Mouse (Mus musculus) forebrain, postnatal 0 days (tissue): Measurements from ENCODE around the gene Irak1. TPM values are rescaled to one million over a fixed set of nuclear protein-coding genes. Genes with fewer than 3 reads are reported as not detected.

Experiments used
- ATAC-seq: fragments of 200-750 bp; cut with Nextera tagmentation; 2 replicates; pipeline ENCODE4 v1.8.0; 2017; ENCODE audit warnings: mild to moderate bottlenecking, moderate library complexity
- DNase-seq: peaks from one replicate; pipeline ENCODE4 v3.0.0-alpha.2; 2015
- H3K27ac ChIP-seq: fragments of 300-500 bp; sonication (generic); 2 replicates; pipeline ENCODE4 v1.5.1; 2014; ENCODE audit warnings: low read depth, mild to moderate bottlenecking, antibody characterized with exemption, low read length, moderate library complexity, mixed read lengths
- H3K27me3 ChIP-seq: fragments of 300-500 bp; sonication (generic); 2 replicates; pipeline ENCODE4 v1.6.1; 2014; ENCODE audit warnings: mild to moderate bottlenecking, low read length, mixed read lengths; ENCODE audit not compliant: insufficient read depth
- H3K36me3 ChIP-seq: fragments of 300-500 bp; sonication (generic); 2 replicates; pipeline ENCODE4 v1.6.1; 2014; ENCODE audit warnings: mild to moderate bottlenecking, moderate library complexity; ENCODE audit not compliant: insufficient read depth
- H3K4me1 ChIP-seq: fragments of 300-500 bp; sonication (generic); 2 replicates; pipeline ENCODE4 v1.6.1; 2014; ENCODE audit warnings: antibody characterized with exemption; ENCODE audit not compliant: insufficient read depth
- H3K4me2 ChIP-seq: fragments of 300-500 bp; sonication (generic); 2 replicates; pipeline ENCODE4 v1.6.1; 2014; ENCODE audit warnings: low read depth, mild to moderate bottlenecking, moderate library complexity
- H3K4me3 ChIP-seq: fragments of 300-500 bp; sonication (generic); 2 replicates; pipeline ENCODE4 v1.5.1; 2014; ENCODE audit warnings: low read depth, low read length, mixed read lengths
- H3K9ac ChIP-seq: fragments of 300-500 bp; sonication (generic); 2 replicates; pipeline ENCODE4 v1.6.1; 2014; ENCODE audit warnings: mild to moderate bottlenecking
- H3K9me3 ChIP-seq: fragments of 300-500 bp; sonication (generic); 2 replicates; pipeline ENCODE4 v1.6.1; 2016; ENCODE audit warnings: low read length
- CTCF ChIP-seq: sonication (generic); IDR thresholded peaks from 2 replicates; pipeline ENCODE4 v1.5.1; 2016; ENCODE audit warnings: antibody characterized with exemption, control low read depth, low read depth
- WGBS: fragments of 180-500 bp; shearing (Covaris S2); extraction: QIAGEN DNeasy Blood & Tissue Kit; methylation state at CpG from one replicate; pipeline ENCODE4 v1.1.7; 2014; 5-methylcytosine and 5-hydroxymethylcytosine counted together
- polyA plus RNA-seq: library from polyadenylated mRNA; unstranded; fragments of >200 nt; fragmentation: Nextera tagmentation; extraction: Ambion mirVana; gene quantifications from 2 replicates; pipeline ENCODE4 v1.2.1, GENCODE M21; 2015
- total RNA-seq: library from RNA; depleted of rRNA; stranded (reverse); fragments of >200 nt; gene quantifications from 2 replicates; pipeline ENCODE4 v1.2.3, GENCODE M21; 2014

Gene Irak1
- total and polyA plus RNA-seq, 2 experiments from 2014 or later = 28.0 to 63.7 TPM

- Histone ChIP-seq H3K36me3 (no peaks in the 10 kb centered on the region), H3K9me3 (no peaks in the 10 kb centered on the region), H3K4me1 (no peaks in the 10 kb centered on the region), H3K27me3 (no peaks in the 10 kb centered on the region), H3K4me2 (no peak overlapping the region), H3K9ac (no peak overlapping the region), H3K4me3 (no peak overlapping the region), H3K27ac (no peak overlapping the region)
- whole genome bisulfite sequencing = 97% methylated on average over 2 of the region's 2 CpGs
- DNase-seq (no peak), ATAC-seq (no peak)
- TF ChIP-seq CTCF = no peak
Observed at GRCm38 (mm10) chrX:73976283-73976682, 47.4 kb downstream of the Irak1 start.

- no peaks in the 10 kb centered on the region for H3K9me3 ChIP-seq
- no peaks in the 10 kb centered on the region for H3K36me3 ChIP-seq
- no peak for TF ChIP-seq CTCF
- H3K27me3 ChIP-seq = no peaks in the 10 kb centered on the region
- DNase-seq (no peak), ATAC-seq (no peak)
- no peak overlapping the region for H3K4me2 ChIP-seq
- WGBS = 81% methylated on average over 4 of the region's 4 CpGs
- H3K4me1 ChIP-seq = no peaks in the 10 kb centered on the region
- no peak overlapping the region for H3K4me3 ChIP-seq
- no peak overlapping the region for H3K9ac ChIP-seq
- H3K27ac ChIP-seq = no peak overlapping the region
Observed at GRCm38 (mm10) chrX:73972774-73973173, 50.9 kb downstream of the Irak1 start.

- H3K4me3 ChIP-seq = no peak overlapping the region
- no peak overlapping the region for H3K4me2 ChIP-seq
- DNase-seq (no peak), ATAC-seq (no peak)
- H3K9me3 ChIP-seq = no peaks in the 10 kb centered on the region
- H3K27ac ChIP-seq = no peak overlapping the region
- TF ChIP-seq CTCF = no peak
- no peaks in the 10 kb centered on the region for H3K36me3 ChIP-seq
- H3K4me1 ChIP-seq = no peaks in the 10 kb centered on the region
- no peaks in the 10 kb centered on the region for H3K27me3 ChIP-seq
- H3K9ac ChIP-seq = no peak overlapping the region
Observed at GRCm38 (mm10) chrX:73970781-73971180, 52.9 kb downstream of the Irak1 start.

- DNase-seq (no peak), ATAC-seq (no peak)
- H3K4me3 ChIP-seq = no peak overlapping the region
- WGBS = 96% methylated on average over 2 of the region's 2 CpGs
- H3K27me3 ChIP-seq = no peaks in the 10 kb centered on the region
- no peaks in the 10 kb centered on the region for H3K9me3 ChIP-seq
- H3K4me1 ChIP-seq = no peaks in the 10 kb centered on the region
- H3K27ac ChIP-seq = no peak overlapping the region
- no peaks in the 10 kb centered on the region for H3K36me3 ChIP-seq
- H3K4me2 ChIP-seq = no peak overlapping the region
- no peak overlapping the region for H3K9ac ChIP-seq
- TF ChIP-seq CTCF = no peak
Observed at GRCm38 (mm10) chrX:73969729-73970128, 54.0 kb downstream of the Irak1 start.

GRCm38 (mm10) chrX:73969167-73969566 is 54.6 kb downstream of the Irak1 start:
- DNase-seq = no peak
- Histone ChIP-seq H3K36me3 (no peaks in the 10 kb centered on the region), H3K9ac (no peak overlapping the region), H3K4me3 (no peak overlapping the region), H3K9me3 (no peaks in the 10 kb centered on the region), H3K27ac (no peak overlapping the region), H3K27me3 (no peaks in the 10 kb centered on the region), H3K4me1 (no peaks in the 10 kb centered on the region), H3K4me2 (no peak overlapping the region)
- TF ChIP-seq CTCF = no peak
- WGBS = 73% methylated on average over 1 of the region's 1 CpGs
- ATAC-seq = no peak

- WGBS = 22% methylated on average over 58 of the region's 60 CpGs
- peak overlapping the region; percentile 99 for H3K27ac ChIP-seq
- no peaks in the 10 kb centered on the region for H3K9me3 ChIP-seq
- H3K4me1 ChIP-seq = peaks cover 10% of the 10 kb centered on the region; the same call in 1 of the 2 replicates
- H3K36me3 ChIP-seq = no peaks in the 10 kb centered on the region
- peak overlapping the region; percentile 60 for H3K4me2 ChIP-seq
- no peaks in the 10 kb centered on the region for H3K27me3 ChIP-seq
- H3K9ac ChIP-seq = peak overlapping the region; percentile 74
- peak; percentile 85 for ATAC-seq
- peak overlapping the region; percentile 61 for H3K4me3 ChIP-seq
- DNase-seq = peak; percentile 96
- no peak for TF ChIP-seq CTCF
Observed at GRCm38 (mm10) chrX:73967177-73968075, 56.3 kb downstream of the Irak1 start.
